Mouse (Mus musculus) 3T3-L1 (cell line): Measurements from ENCODE around the gene Gm3238.
"Not testable (repeated sequence)": the region's sequence is repeated elsewhere in the genome, so short reads cannot be mapped to it uniquely, and the experiment has no call there.

Source experiments
- DNase-seq: peaks from one replicate; pipeline ENCODE4 v3.0.0-alpha.2; 2015; ENCODE audit warnings: low read depth, low spot score

Gm3238 gene

DNA sequence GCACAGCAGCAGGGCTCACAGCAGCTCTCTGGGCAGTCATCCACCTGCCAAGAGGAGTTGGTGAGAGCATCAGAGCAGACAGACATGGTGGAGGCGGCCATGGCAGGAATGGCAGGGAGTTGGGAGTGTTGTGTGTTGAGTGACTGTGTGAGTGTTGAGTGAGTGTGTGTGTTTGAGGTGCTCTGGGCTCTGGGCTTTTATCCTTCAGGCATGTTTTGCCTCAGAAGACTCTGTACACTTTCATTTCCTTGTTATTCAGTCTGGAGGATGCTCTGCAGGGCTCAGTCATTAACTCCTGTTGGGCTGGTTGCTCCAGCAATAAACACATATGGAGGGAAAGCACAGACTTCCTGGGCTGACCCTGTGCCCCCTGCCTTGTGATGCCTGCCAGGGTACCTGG lies at the start of gene Gm3238:
TSS of gene Gm3238 (minus strand) at position 101 of the 400 bp plus-strand sequence.
- not testable (repeated sequence) for DNase-seq

GRCm38 (mm10) chr10:77819203-77819602 lies 48.1 kb upstream of the Gm3238 start:
- DNase-seq = no peak

DNA sequence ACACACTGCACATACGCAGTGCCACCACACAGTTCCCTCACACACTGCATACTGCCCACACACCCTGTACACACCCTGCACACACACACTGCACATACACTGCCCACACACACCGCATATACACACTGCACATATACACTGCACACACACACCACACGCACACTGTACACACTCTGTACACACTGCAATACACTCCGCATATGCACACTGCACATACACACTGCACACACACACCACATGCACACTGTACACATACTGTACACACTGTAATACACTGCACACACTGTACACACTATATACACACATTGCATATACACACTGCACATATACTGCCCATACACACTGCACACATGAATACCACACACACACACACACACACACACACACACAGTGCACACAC lies 47.4 kb upstream of the Gm3238 start:
- no peak for DNase-seq

DNA sequence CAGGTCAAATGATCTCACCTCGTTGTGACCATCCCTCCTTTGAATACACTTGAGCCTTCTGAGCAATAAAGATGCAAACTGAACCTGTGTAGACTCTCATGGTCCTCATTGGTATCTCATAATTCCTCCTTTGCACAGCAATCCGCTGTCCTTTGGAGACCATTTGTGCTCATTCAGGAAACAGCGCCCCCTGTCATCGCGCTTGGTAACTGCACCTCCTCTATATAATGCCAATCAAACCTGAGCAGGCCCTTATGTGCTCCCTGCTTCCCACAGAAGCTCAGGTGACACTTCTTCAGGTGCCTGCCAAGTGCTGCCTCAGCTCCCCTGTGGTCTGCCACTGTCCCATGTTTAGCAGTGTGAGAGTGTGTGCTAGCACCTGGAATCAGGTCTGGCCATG lies 44.4 kb upstream of the Gm3238 start:
- peak; percentile 28 for DNase-seq

GRCm38 (mm10) chr10:77814382-77814781 lies 43.3 kb upstream of the Gm3238 start, which contains the start of gene Gm2696:
Gene Gm2696, plus strand, starts transcription at chr10:77814682.
- DNase-seq = no peak

GRCm38 (mm10) chr10:77811743-77812142 lies 40.6 kb upstream of the Gm3238 start, which contains the start of gene Gm9507:
Gene Gm9507, minus strand, starts transcription at chr10:77811843.
- DNase-seq = no peak

DNA sequence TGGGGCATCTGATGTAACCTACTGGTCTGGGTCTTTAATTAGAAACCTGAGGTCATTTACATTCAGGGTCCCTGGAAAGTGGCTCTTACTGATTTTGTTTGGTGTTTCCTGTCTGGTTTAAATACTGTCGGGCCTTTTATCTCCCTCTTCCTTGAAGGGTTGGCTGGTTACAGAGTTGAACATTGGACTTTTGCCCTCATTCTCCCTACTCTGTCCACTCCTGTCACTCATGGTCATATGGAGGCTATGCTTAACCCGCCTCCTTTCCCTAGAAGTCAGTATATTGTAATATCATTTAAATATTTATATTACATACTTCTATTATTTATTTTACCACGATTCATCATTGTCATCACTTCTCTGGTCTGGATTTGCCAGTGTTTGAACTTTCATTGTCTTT lies 33.0 kb upstream of the Gm3238 start:
- DNase-seq = no peak

GRCm38 (mm10) chr10:77798921-77799508 lies 27.9 kb upstream of the Gm3238 start, which contains the start of gene Gm19668:
Gene Gm19668, minus strand, starts transcription at chr10:77799133.
- no peak for DNase-seq

DNA sequence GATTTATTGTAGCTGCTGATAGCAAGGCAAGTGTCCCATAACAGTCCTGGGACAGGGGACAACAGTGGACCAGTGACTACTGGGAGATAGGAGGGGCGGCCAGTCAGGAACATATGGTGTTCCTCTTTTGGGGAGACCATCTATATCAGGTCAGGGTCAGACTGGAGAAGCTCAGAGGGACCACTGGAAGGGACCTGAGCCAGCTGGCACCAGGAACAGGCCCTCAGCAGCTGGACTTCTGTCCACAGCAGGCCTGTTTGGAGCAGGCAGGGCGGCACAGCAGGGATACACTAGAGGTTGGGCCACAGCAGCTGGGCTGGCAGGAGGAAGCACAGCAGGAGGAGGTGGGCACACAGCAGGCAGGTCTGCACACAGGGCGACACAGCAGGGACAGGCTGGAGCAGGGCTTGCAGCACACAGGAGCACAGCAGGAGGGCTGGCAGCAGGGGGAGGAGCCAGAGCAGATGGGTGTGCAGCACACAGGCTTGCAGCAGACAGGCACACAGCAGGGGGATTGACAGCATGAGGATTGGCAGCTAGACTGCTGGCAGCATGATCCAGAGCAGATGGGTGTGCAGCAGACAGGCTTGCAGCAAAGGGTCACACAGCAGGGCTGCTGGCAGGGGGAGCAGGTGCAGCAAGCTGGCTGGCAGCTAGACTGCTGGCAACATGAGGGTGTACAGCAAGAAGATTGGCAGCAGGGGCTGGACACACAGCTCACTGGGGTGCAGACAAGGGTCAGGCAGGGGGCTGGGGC lies 27.2 kb upstream of the Gm3238 start:
- DNase-seq = not testable (repeated sequence)

GRCm38 (mm10) chr10:77797677-77798076 lies 26.6 kb upstream of the Gm3238 start:
- no peak for DNase-seq

- DNase-seq = no peak
Measured at GRCm38 (mm10) chr10:77794976-77795375, 23.9 kb upstream of the Gm3238 start, which contains the start of gene Gm9639. Gene Gm9639, minus strand, starts transcription at chr10:77795076.

- DNase-seq = no peak
Measured at GRCm38 (mm10) chr10:77788621-77789020, 17.5 kb upstream of the Gm3238 start.

DNA sequence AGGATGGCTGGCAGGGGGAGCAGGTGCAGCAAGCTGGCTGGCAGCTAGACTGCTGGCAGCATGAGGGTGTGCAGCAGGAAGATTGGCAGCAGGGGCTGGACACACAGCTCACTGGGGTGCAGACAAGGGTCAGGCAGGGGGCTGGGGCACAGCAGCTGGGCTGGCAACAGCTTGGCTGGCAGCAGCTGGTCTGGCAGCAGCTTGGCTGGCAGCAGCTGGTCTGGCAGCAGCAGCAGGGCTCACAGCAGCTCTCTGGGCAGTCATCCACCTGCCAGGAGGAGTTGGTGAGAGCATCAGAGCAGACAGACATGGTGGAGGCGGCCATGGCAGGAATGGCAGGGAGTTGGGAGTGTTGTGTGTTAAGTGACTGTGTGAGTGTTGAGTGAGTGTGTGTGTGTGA lies 16.8 kb upstream of the Gm3238 start, which contains the start of gene Gm7137:
TSS of gene Gm7137 (minus strand) at position 325 of the 400 bp plus-strand sequence.
- DNase-seq = not testable (repeated sequence)

GRCm38 (mm10) chr10:77783396-77783795 lies 12.3 kb upstream of the Gm3238 start:
- not testable (repeated sequence) for DNase-seq

DNA sequence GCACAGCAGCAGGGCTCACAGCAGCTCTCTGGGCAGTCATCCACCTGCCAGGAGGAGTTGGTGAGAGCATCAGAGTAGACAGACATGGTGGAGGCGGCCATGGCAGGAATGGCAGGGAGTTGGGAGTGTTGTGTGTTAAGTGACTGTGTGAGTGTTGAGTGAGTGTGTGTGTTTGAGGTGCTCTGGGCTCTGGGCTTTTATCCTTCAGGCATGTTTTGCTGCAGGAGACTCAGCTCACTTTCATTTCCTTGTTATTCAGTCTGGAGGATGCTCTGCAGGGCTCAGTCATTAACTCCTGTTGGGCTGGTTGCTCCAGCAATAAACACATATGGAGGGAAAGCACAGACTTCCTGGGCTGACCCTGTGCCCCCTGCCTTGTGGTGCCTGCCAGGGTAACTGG lies 11.3 kb upstream of the Gm3238 start, which contains the start of gene Gm3250:
TSS of gene Gm3250 (minus strand) at position 101 of the 400 bp plus-strand sequence.
- not testable (repeated sequence) for DNase-seq

DNA sequence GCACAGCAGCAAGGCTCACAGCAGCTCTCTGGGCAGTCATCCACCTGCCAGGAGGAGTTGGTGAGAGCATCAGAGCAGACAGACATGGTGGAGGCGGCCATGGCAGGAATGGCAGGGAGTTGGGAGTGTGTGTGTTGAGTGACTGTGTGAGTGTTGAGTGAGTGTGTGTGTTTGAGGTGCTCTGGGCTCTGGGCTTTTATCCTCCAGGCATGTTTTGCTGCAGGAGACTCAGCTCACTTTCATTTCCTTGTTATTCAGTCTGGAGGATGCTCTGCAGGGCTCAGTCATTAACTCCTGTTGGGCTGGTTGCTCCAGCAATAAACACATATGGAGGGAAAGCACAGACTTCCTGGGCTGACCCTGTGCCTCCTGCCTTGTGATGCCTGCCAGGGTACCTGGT lies 5.7 kb upstream of the Gm3238 start, which contains the start of gene Gm7138:
TSS of gene Gm7138 (minus strand) at position 101 of the 400 bp plus-strand sequence.
- not testable (repeated sequence) for DNase-seq

DNA sequence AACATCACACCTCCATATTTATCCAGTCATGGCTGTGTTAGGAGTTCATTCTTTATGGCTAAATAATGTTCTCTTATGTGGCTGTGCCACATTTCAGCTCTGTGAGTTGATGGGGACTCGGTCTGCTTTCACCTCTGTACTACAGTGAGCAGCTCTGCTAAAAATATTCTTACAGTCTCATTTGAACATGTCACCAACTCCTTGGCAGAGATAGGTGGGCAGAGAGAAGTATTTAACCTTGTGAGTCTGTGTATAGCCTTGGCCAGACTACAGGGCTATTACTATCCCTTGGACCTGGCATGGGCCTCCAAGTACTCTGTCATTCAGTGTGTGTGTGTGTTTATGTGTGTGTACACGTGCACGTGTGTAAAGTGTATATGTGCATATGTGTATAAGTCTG lies 1.0 kb upstream of the Gm3238 start:
- not testable (repeated sequence) for DNase-seq

GRCm38 (mm10) chr10:77769727-77770126 lies 1.4 kb downstream of the Gm3238 start:
- DNase-seq = no peak

- DNase-seq = not testable (repeated sequence)
Measured at GRCm38 (mm10) chr10:77759582-77759981, 11.5 kb downstream of the Gm3238 start, which contains the start of gene Gm3233. Gene Gm3233, minus strand, starts transcription at chr10:77759682.

DNA sequence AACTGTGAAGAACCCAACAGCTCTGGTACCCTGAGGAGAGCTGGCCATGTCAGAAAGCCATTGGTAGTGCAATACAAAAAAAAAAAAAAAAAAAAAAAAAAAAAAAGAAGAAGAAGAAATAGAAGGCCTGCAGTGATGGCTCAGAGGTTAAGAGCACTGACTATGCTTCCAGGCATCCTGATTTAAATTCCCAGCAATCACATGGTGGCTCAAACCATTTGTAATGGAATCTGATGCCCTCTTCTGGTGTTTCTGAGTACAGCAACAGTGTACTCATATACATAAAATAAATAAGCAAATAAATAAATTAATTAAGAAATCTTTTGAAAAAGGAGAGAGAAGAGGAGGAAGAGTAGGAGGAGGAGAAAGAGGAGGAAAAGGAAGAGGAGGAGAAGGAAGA lies 17.7 kb downstream of the Gm3238 start:
- peak; percentile 38 for DNase-seq

- DNase-seq = not testable (repeated sequence)
Measured at GRCm38 (mm10) chr10:77752312-77752711, 18.8 kb downstream of the Gm3238 start.

DNA sequence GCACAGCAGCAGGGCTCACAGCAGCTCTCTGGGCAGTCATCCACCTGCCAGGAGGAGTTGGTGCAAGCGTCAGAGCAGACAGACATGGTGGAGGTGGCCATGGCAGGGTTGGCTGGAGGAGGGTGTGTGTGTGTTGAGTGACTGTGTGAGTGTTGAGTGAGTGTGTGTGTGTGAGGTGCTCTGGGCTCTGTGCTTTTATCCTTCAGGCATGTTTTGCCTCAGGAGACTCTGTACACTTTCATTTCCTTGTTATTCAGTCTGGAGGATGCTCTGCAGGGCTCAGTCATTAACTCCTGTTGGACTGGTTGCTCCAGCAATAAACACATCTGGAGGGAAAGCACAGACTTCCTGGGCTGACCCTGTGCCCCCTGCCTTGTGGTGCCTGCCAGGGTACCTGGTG lies 19.9 kb downstream of the Gm3238 start, which contains the start of gene Gm9736:
TSS of gene Gm9736 (minus strand) at position 101 of the 400 bp plus-strand sequence.
- not testable (repeated sequence) for DNase-seq
